Mouse (Mus musculus) lung, embryonic 14.5 days (tissue): ENCODE results near the gene Bri3bp. TPM values are rescaled to one million over a fixed set of nuclear protein-coding genes. Genes with fewer than 3 reads are reported as not detected.

Experiments used
- ATAC-seq: fragments of 200-750 bp; cut with Nextera tagmentation; 2 replicates; pipeline ENCODE4 v1.8.0; 2017; ENCODE audit warnings: mild to moderate bottlenecking, moderate TSS enrichment, moderate library complexity; ENCODE audit not compliant: insufficient read depth
- DNase-seq: peaks from one replicate; pipeline ENCODE4 v3.0.0-alpha.2; 2015
- H3K27ac ChIP-seq: fragments of 300-500 bp; sonication (generic); 2 replicates; pipeline ENCODE4 v1.5.1; 2014; ENCODE audit warnings: low read depth, mild to moderate bottlenecking, moderate library complexity
- H3K27me3 ChIP-seq: fragments of 300-500 bp; sonication (generic); 2 replicates; pipeline ENCODE4 v1.6.1; 2014; ENCODE audit warnings: low read length, control low read depth; ENCODE audit not compliant: insufficient read depth
- H3K36me3 ChIP-seq: fragments of 300-500 bp; sonication (generic); 2 replicates; pipeline ENCODE4 v1.6.1; 2014; ENCODE audit warnings: control low read depth; ENCODE audit not compliant: insufficient read depth
- H3K4me1 ChIP-seq: fragments of 300-500 bp; sonication (generic); 2 replicates; pipeline ENCODE4 v1.6.1; 2014; ENCODE audit warnings: antibody characterized with exemption, control low read depth; ENCODE audit not compliant: insufficient read depth
- H3K4me2 ChIP-seq: fragments of 300-500 bp; sonication (generic); 2 replicates; pipeline ENCODE4 v1.6.1; 2014; ENCODE audit warnings: mild to moderate bottlenecking
- H3K4me3 ChIP-seq: fragments of 300-500 bp; sonication (generic); 2 replicates; pipeline ENCODE4 v1.5.1; 2014; ENCODE audit warnings: low read depth, low read length
- H3K9ac ChIP-seq: fragments of 300-500 bp; sonication (generic); 2 replicates; pipeline ENCODE4 v1.6.1; 2014
- H3K9me3 ChIP-seq: fragments of 300-500 bp; sonication (generic); 2 replicates; pipeline ENCODE4 v1.6.1; 2016; ENCODE audit warnings: low read depth, low read length, control low read depth
- CTCF ChIP-seq: IDR thresholded peaks from 2 replicates; pipeline ENCODE4 v1.5.1; 2016; ENCODE audit warnings: antibody characterized with exemption, low read depth
- WGBS: fragments of 180-500 bp; shearing (Covaris S2); extraction: QIAGEN DNeasy Blood & Tissue Kit; methylation state at CpG from one replicate; pipeline ENCODE4 v1.1.7; 2014; 5-methylcytosine and 5-hydroxymethylcytosine counted together
- microRNA-seq: library from miRNA; unstranded; fragments of <30 nt; microRNA quantifications from one replicate; pipeline ENCODE4, GENCODE M21; 2016; ENCODE audit warnings: borderline number of aligned reads
- polyA plus RNA-seq: library from polyadenylated mRNA; unstranded; fragments of >200 nt; fragmentation: Nextera tagmentation; extraction: Ambion mirVana; gene quantifications from 2 replicates; pipeline ENCODE4 v1.2.1, GENCODE M21; 2014

The Bri3bp gene
- polyA plus RNA-seq, 1 experiment from 2014 or later = 37.9 TPM

DNA sequence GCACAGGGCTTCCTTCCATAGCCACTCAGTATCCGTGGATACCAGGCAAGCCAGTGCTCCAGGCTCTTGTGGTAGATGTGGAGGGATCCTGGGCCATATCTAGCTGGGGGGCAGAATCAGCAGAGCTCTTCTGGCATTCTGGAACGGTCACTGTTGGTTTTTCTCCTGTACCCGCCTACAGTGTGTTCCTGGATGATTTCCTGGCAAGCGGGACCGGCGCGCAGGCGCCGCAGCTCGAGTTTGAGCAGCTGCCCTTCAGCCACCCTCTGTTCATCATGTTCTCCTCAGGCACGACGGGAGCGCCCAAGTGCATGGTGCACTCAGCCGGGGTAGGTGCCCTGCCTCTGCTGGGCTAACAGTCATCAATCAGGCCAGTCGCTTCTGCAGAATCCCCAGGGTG lies 64.6 kb downstream of the Bri3bp start:
- no peak overlapping the region for H3K27ac ChIP-seq
- no peaks in the 10 kb centered on the region for H3K4me1 ChIP-seq
- H3K4me2 ChIP-seq = no peak overlapping the region
- H3K9ac ChIP-seq = no peak overlapping the region
- no peak for DNase-seq
- no peaks in the 10 kb centered on the region for H3K9me3 ChIP-seq
- WGBS = 77% methylated on average over 15 of the region's 15 CpGs
- ATAC-seq = no peak
- no peak overlapping the region for H3K4me3 ChIP-seq
- no peaks in the 10 kb centered on the region for H3K27me3 ChIP-seq
- H3K36me3 ChIP-seq = peaks cover 53% of the 10 kb centered on the region; the same call in 1 of the 2 replicates
- no peak for TF ChIP-seq CTCF

- peaks cover 60% of the 10 kb centered on the region; the same call in 1 of the 2 replicates for H3K36me3 ChIP-seq
- no peaks in the 10 kb centered on the region for H3K9me3 ChIP-seq
- no peak overlapping the region for H3K27ac ChIP-seq
- peak; percentile 27; the same call in 1 of the 2 replicates for TF ChIP-seq CTCF
- no peaks in the 10 kb centered on the region for H3K27me3 ChIP-seq
- 92% methylated on average over 9 of the region's 9 CpGs for WGBS
- no peak for DNase-seq
- H3K9ac ChIP-seq = no peak overlapping the region
- H3K4me2 ChIP-seq = no peak overlapping the region
- H3K4me1 ChIP-seq = no peaks in the 10 kb centered on the region
- no peak for ATAC-seq
- no peak overlapping the region for H3K4me3 ChIP-seq
These were observed 66.2 kb downstream of the Bri3bp start for GRCm38 (mm10) chr5:125507582-125507981.

DNA sequence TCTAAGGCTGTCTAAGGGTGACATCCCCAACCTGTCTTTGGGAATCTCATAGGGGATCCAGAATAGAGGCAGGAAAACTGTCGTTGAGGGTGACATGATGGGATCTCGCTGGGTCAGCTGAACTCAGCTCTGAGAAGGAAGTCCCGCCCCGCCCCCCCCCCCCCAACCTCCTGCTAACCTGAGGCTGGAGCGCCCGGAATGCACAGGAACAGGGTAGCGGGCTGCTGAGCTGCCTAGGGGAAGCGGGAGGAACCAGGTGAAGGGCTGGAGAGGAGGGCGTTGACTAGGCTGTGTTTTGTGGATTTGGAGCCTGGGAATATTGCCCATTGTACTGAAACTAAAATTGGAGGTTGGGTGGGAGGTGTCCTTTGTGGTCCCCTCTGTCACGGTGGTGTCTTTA lies 66.6 kb downstream of the Bri3bp start:
- 92% methylated on average over 10 of the region's 10 CpGs for WGBS
- no peaks in the 10 kb centered on the region for H3K27me3 ChIP-seq
- TF ChIP-seq CTCF = no peak
- ATAC-seq (no peak), DNase-seq (no peak)
- H3K36me3 ChIP-seq = peaks cover 65% of the 10 kb centered on the region; the same call in 1 of the 2 replicates
- H3K4me3 ChIP-seq = no peak overlapping the region
- no peaks in the 10 kb centered on the region for H3K4me1 ChIP-seq
- H3K27ac ChIP-seq = no peak overlapping the region
- H3K9ac ChIP-seq = no peak overlapping the region
- H3K9me3 ChIP-seq = no peaks in the 10 kb centered on the region
- H3K4me2 ChIP-seq = no peak overlapping the region

DNA sequence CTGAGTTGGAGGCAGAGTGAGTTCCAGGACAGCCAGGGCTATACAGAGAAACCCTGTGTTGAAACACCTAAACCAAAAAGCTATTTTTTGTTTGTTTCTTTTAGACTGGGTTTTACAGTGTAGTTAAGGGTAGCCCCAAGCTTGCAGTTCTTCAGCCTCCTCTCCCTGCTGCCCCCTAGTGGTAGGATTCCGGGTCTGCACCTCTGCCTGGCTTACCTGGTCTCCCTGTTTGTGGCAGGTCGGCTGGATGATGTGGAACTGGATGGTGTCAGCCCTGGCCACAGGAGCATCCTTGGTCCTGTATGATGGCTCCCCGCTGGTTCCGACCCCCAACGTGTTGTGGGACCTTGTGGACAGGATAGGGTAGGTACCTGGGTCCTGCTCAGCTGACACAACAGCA lies 68.2 kb downstream of the Bri3bp start:
- H3K4me3 ChIP-seq = no peak overlapping the region
- H3K27me3 ChIP-seq = no peaks in the 10 kb centered on the region
- H3K9ac ChIP-seq = no peak overlapping the region
- H3K36me3 ChIP-seq = peaks cover 66% of the 10 kb centered on the region; the same call in 1 of the 2 replicates
- no peaks in the 10 kb centered on the region for H3K9me3 ChIP-seq
- no peak overlapping the region for H3K27ac ChIP-seq
- DNase-seq (peak; percentile 64), ATAC-seq (0 out of 2 replicates have a peak, but pooled peaks have one; percentile 28)
- no peaks in the 10 kb centered on the region for H3K4me1 ChIP-seq
- peak; percentile 92 for TF ChIP-seq CTCF
- no peak overlapping the region for H3K4me2 ChIP-seq
- WGBS = 49% methylated on average over 5 of the region's 5 CpGs

Small RNA genes lying within 50 kb of the gene (microRNA-seq; reads per million reads assigned to microRNA genes)
- gene Gm27551 = not detected

Other genes with a start within 250 kb of the Bri3bp start
- gene Scarb1, start 100.5 kb upstream of the Bri3bp start, polyA plus RNA-seq = 51.4 and 58.0 TPM in 2 replicates
- gene Gm10382, start 52.2 kb upstream of the Bri3bp start, polyA plus RNA-seq = 0.45 and 0.46 TPM in 2 replicates
- gene Ubc, start 51.4 kb upstream of the Bri3bp start, polyA plus RNA-seq = 1,057 and 1,103 TPM in 2 replicates
- 11.9 and 13.3 TPM in 2 replicates for gene Dhx37, start 7.4 kb upstream of the Bri3bp start, polyA plus RNA-seq
- gene Aacs, start 34.2 kb downstream of the Bri3bp start, polyA plus RNA-seq = 37.1 and 42.7 TPM in 2 replicates
- gene Tmem132b, start 90.2 kb downstream of the Bri3bp start, polyA plus RNA-seq = not detected in 2 replicates